ENCODE assay signal across 21 mouse cellular contexts in the genomic region with DNA sequence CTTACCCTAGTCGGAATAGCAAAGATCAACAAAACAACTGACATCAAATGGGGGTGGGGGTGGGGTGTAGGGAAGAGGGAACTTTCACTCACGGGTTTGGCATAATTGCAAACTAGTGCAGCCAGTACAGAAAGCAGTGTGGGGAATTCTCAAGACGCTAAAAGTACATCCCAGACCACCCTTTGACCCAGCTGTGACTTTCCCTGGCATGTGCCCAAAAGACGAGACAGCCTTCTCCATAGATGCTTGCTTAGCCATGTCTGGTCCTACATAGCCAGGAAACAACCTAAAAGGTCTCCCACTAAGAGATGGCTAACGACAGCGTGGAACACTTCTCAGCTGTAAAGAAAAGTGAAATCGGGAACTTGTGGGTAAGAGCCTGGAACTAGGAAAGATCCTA. TPM values are rescaled to one million over a fixed set of nuclear protein-coding genes. Genes with fewer than 3 reads are reported as not detected.
A peak's percentile ranks its signal among the peaks of the same experiment; 100 is the strongest.
DNase-seq lines count a peak whose midpoint lies in the region; ATAC-seq and TF ChIP-seq lines count a peak whose summit lies in the region.
"Had no signal": no experiment of that assay in that cellular context is flagged by ENCODE, and none has a peak within 500 bp of the region (broad histone marks: within the 10 kb centered on the region; RNA-seq: fewer than 3 reads in every experiment).

No protein-coding gene starts in this region.

- TF ChIP-seq CTCF in lung, postnatal 0 days (IDR thresholded peaks at IDR 0.05): no peak
- TF ChIP-seq CTCF in lung, adult 2 months (IDR thresholded peaks at IDR 0.05; ENCODE audit: insufficient read depth, low read length): no peak

- no peaks in the 10 kb centered on the region for H3K27me3 ChIP-seq in kidney, embryonic 16.5 days (ENCODE audit: insufficient read depth, low read length)
- H3K27me3 ChIP-seq in lung, postnatal 0 days (replicated peaks; ENCODE audit: insufficient read depth, low read length): no peaks in the 10 kb centered on the region
- H3K27me3 ChIP-seq: embryonic facial prominence, embryonic 15.5 days; heart, embryonic 15.5 days had no signal

- no peak overlapping the region for H3K27ac ChIP-seq in kidney, embryonic 16.5 days (ENCODE audit: low read length)
- no peak overlapping the region for H3K27ac ChIP-seq in lung, postnatal 0 days (ENCODE audit: low read length)
- H3K27ac ChIP-seq: embryonic facial prominence, embryonic 15.5 days; heart, adult 2 months; heart, embryonic 15.5 days; hindbrain, embryonic 10.5 days; hindbrain, embryonic 14.5 days had no signal

- DNase-seq in kidney, postnatal 10 days: peak; percentile 34
- DNase-seq in lung, postnatal 0 days (ENCODE audit: low spot score): no peak
- DNase-seq in lung, adult 2 months: no peak
- DNase-seq in lung, postnatal 4 days: peak; percentile 7 to 34
- no peak for DNase-seq in left cerebral cortex, adult 18-20 months (ENCODE audit: low spot score in 2 of 2)
- DNase-seq: adrenal gland, adult 2 months; adrenal gland, postnatal 25 days; cerebellum, adult 2 months; cerebellum, postnatal 14 days; embryo, embryonic 11 days; gastrocnemius, postnatal 10 days; heart, adult 2 months; heart, postnatal 14 days had no signal

- TF ChIP-seq EP300 in lung, postnatal 0 days (IDR thresholded peaks at IDR 0.05): no peak

- WGBS in kidney, embryonic 16.5 days: 72% methylated on average over 7 of the region's 7 CpGs
- WGBS in lung, postnatal 0 days: 63% methylated on average over 7 of the region's 7 CpGs
- WGBS in lung, adult 2 months: 73% methylated on average over 7 of the region's 7 CpGs

- H3K36me3 ChIP-seq in kidney, embryonic 16.5 days (ENCODE audit: insufficient read depth, low read length): 0 out of 2 replicates have a peak, but pooled peaks cover 3% of the 10 kb centered on the region
- H3K36me3 ChIP-seq in lung, postnatal 0 days (ENCODE audit: insufficient read depth, low read length): no peaks in the 10 kb centered on the region; the same call in 1 of the 2 replicates

- TF ChIP-seq POLR2A in lung, adult 2 months (IDR thresholded peaks at IDR 0.05; ENCODE audit: borderline replicate concordance, extremely low read depth, low read depth, low read length): no peak

- no peak for ATAC-seq in kidney, embryonic 16.5 days (ENCODE audit: low FRiP score, low TSS enrichment)
- 0 out of 2 replicates have a peak, but pooled peaks have one; percentile 17 for ATAC-seq in lung, postnatal 0 days
- ATAC-seq: forebrain, embryonic 16.5 days had no signal

- no peak overlapping the region for H3K4me3 ChIP-seq in kidney, embryonic 16.5 days (ENCODE audit: low read length)
- H3K4me3 ChIP-seq in lung, postnatal 0 days (ENCODE audit: low read depth, low read length): no peak overlapping the region
- no peak overlapping the region for H3K4me3 ChIP-seq in lung, adult 2 months (replicated peaks; ENCODE audit: extremely low read depth, low read depth, low read length)
- H3K4me3 ChIP-seq: embryonic facial prominence, embryonic 15.5 days; erythroblast, embryonic 14.5 days; heart, adult 2 months; heart, embryonic 15.5 days; hindbrain, embryonic 10.5 days had no signal

- H3K9ac ChIP-seq in kidney, embryonic 16.5 days (replicated peaks; ENCODE audit: low read length): no peak overlapping the region
- no peak overlapping the region for H3K9ac ChIP-seq in lung, postnatal 0 days (replicated peaks; ENCODE audit: low read depth)
- H3K9ac ChIP-seq: embryonic facial prominence, embryonic 15.5 days; heart, embryonic 15.5 days; hindbrain, embryonic 14.5 days had no signal

- H3K4me2 ChIP-seq in kidney, embryonic 16.5 days (replicated peaks; ENCODE audit: low read depth, low read length): no peak overlapping the region
- no peak overlapping the region for H3K4me2 ChIP-seq in lung, postnatal 0 days (replicated peaks; ENCODE audit: low read depth, low read length)
- H3K4me2 ChIP-seq: embryonic facial prominence, embryonic 15.5 days; heart, embryonic 11.5 days; heart, embryonic 15.5 days; hindbrain, embryonic 14.5 days had no signal

- H3K9me3 ChIP-seq in kidney, embryonic 16.5 days (ENCODE audit: low read length): no peaks in the 10 kb centered on the region
- no peaks in the 10 kb centered on the region for H3K9me3 ChIP-seq in lung, postnatal 0 days (ENCODE audit: low read length)
- H3K9me3 ChIP-seq: embryonic facial prominence, embryonic 15.5 days; heart, embryonic 15.5 days; hindbrain, embryonic 10.5 days had no signal

- H3K4me1 ChIP-seq in kidney, embryonic 16.5 days (ENCODE audit: insufficient read depth, low read length): no peaks in the 10 kb centered on the region
- no peaks in the 10 kb centered on the region for H3K4me1 ChIP-seq in lung, postnatal 0 days (ENCODE audit: insufficient read depth, low read depth, low read length)
- no peaks in the 10 kb centered on the region for H3K4me1 ChIP-seq in lung, adult 2 months (ENCODE audit: control insufficient read depth, insufficient read depth, low read length)
- H3K4me1 ChIP-seq: embryonic facial prominence, embryonic 15.5 days; heart, embryonic 15.5 days; hindbrain, embryonic 10.5 days had no signal

RNA-seq across cellular contexts. Expression of a gene that starts 58.9 kb away (rescaled TPM):
- 8.7 and 11.6 TPM in 2 replicates for polyA plus RNA-seq in kidney, embryonic 16.5 days (2015; fragmentation: Nextera tagmentation; extraction: Ambion mirVana)
- polyA plus RNA-seq in lung, postnatal 0 days (2015; fragmentation: Nextera tagmentation; extraction: Ambion mirVana): 18.5 and 18.8 TPM in 2 replicates
- 32.1 and 36.6 TPM in 2 replicates for polyA plus RNA-seq in lung, adult 2 months (2012; rRNA removed)
- total RNA-seq in left cerebral cortex, adult 18-20 months (2021): 1 to 10 TPM; 7.3 TPM
- polyA plus RNA-seq: erythroblast, embryonic 14.5 days had no signal

Comparison
In these comparisons a context has a peak if more than half of its experiments do, and no peak if none do; other contexts are left out.
1. DNase-seq: peak in kidney, postnatal 10 days (single experiment) and lung, postnatal 4 days (2 of 2); none in lung, postnatal 0 days (single experiment), lung, adult 2 months (single experiment) and left cerebral cortex, adult 18-20 months (0 of 2).